Mouse (Mus musculus): ENCODE results near the gene Olfr1238. TPM values are rescaled to one million over a fixed set of nuclear protein-coding genes. Genes with fewer than 3 reads are reported as not detected.

Olfr1238 gene
- polyA plus RNA-seq (2012; rRNA removed; ENCODE audit: low replicate concordance) = not detected in 2 replicates

GRCm38 (mm10) chr2:89409576-89409975 is at the start of gene Olfr1238:
Gene Olfr1238 (minus strand): TSS chr2:89409676.

GRCm38 (mm10) chr2:89442900-89443299 is 33.4 kb upstream of the Olfr1238 start, which contains the start of gene Olfr1240:
Gene Olfr1240 (minus strand): TSS chr2:89443000.

GRCm38 (mm10) chr2:89420307-89420706 is 10.8 kb upstream of the Olfr1238 start, which contains the start of gene Olfr1239:
Gene Olfr1239 (minus strand): TSS chr2:89420407.

GRCm38 (mm10) chr2:89364765-89365164 is 44.7 kb downstream of the Olfr1238 start, which contains the start of gene Olfr1234:
Gene Olfr1234 (minus strand): TSS chr2:89364865.

Other genes starting within 250 kb of the Olfr1238 start
- gene Olfr1224-ps1, start 245.6 kb downstream of the Olfr1238 start, polyA plus RNA-seq (2012; rRNA removed; ENCODE audit: low replicate concordance) = not detected in 2 replicates
- not detected in 2 replicates for gene Olfr1225, start 235.0 kb downstream of the Olfr1238 start, polyA plus RNA-seq (2012; rRNA removed; ENCODE audit: low replicate concordance)
- not detected in 2 replicates for gene Olfr1226, start 209.6 kb downstream of the Olfr1238 start, polyA plus RNA-seq (2012; rRNA removed; ENCODE audit: low replicate concordance)
- not detected in 2 replicates for gene Olfr1228, start 155.6 kb downstream of the Olfr1238 start, polyA plus RNA-seq (2012; rRNA removed; ENCODE audit: low replicate concordance)
- gene Olfr1229, start 121.7 kb downstream of the Olfr1238 start, polyA plus RNA-seq (2012; rRNA removed; ENCODE audit: low replicate concordance) = not detected in 2 replicates
- gene Olfr1230, start 112.4 kb downstream of the Olfr1238 start, polyA plus RNA-seq (2012; rRNA removed; ENCODE audit: low replicate concordance) = not detected in 2 replicates
- not detected in 2 replicates for gene Olfr1231, start 102.6 kb downstream of the Olfr1238 start, polyA plus RNA-seq (2012; rRNA removed; ENCODE audit: low replicate concordance)
- not detected in 2 replicates for gene Olfr1232, start 80.0 kb downstream of the Olfr1238 start, polyA plus RNA-seq (2012; rRNA removed; ENCODE audit: low replicate concordance)
- gene Olfr1233, start 67.3 kb downstream of the Olfr1238 start, polyA plus RNA-seq (2012; rRNA removed; ENCODE audit: low replicate concordance) = not detected in 2 replicates
- gene Olfr1234, start 44.8 kb downstream of the Olfr1238 start, polyA plus RNA-seq (2012; rRNA removed; ENCODE audit: low replicate concordance) = not detected in 2 replicates
- gene Olfr1239, start 10.7 kb upstream of the Olfr1238 start, polyA plus RNA-seq (2012; rRNA removed; ENCODE audit: low replicate concordance) = not detected in 2 replicates
- gene Olfr1240, start 33.3 kb upstream of the Olfr1238 start, polyA plus RNA-seq (2012; rRNA removed; ENCODE audit: low replicate concordance) = not detected in 2 replicates
- gene Olfr1241, start 77.5 kb upstream of the Olfr1238 start, polyA plus RNA-seq (2012; rRNA removed; ENCODE audit: low replicate concordance) = not detected in 2 replicates
- not detected in 2 replicates for gene Olfr1242, start 88.7 kb upstream of the Olfr1238 start, polyA plus RNA-seq (2012; rRNA removed; ENCODE audit: low replicate concordance)
- gene Olfr1243, start 121.8 kb upstream of the Olfr1238 start, polyA plus RNA-seq (2012; rRNA removed; ENCODE audit: low replicate concordance) = not detected in 2 replicates
- gene Olfr1245, start 168.8 kb upstream of the Olfr1238 start, polyA plus RNA-seq (2012; rRNA removed; ENCODE audit: low replicate concordance) = not detected in 2 replicates
- not detected in 2 replicates for gene Olfr1246, start 183.5 kb upstream of the Olfr1238 start, polyA plus RNA-seq (2012; rRNA removed; ENCODE audit: low replicate concordance)
- not detected in 2 replicates for gene Olfr1247, start 204.5 kb upstream of the Olfr1238 start, polyA plus RNA-seq (2012; rRNA removed; ENCODE audit: low replicate concordance)
- gene Olfr1248, start 208.6 kb upstream of the Olfr1238 start, polyA plus RNA-seq (2012; rRNA removed; ENCODE audit: low replicate concordance) = not detected in 2 replicates
- gene Olfr1249, start 225.3 kb upstream of the Olfr1238 start, polyA plus RNA-seq (2012; rRNA removed; ENCODE audit: low replicate concordance) = not detected in 2 replicates

Measured in duodenum, adult 2 months (tissue).